Mouse (Mus musculus) MEL (cell line): ENCODE results near the gene Fam69a. TPM values are rescaled to one million over a fixed set of nuclear protein-coding genes. Genes with fewer than 3 reads are reported as not detected.
A peak's percentile ranks its signal among the peaks of the same experiment; 100 is the strongest.

Experiments used
- DNase-seq: peaks from one replicate; pipeline ENCODE4 v3.0.0; 2011; ENCODE audit warnings: low read depth, low spot score
- H3K27ac ChIP-seq: 2 replicates; pipeline ENCODE4 v1.5.1; 2012; ENCODE audit warnings: low read depth, mild to moderate bottlenecking, control low read depth, low read length, moderate library complexity; ENCODE audit not compliant: control insufficient read depth
- H3K27me3 ChIP-seq, 2 experiments: fragments of 150-350 bp in 1 of 2; sonication (generic) in 1 of 2; 2 replicates each; pipeline ENCODE4 v1.6.1; 2012; ENCODE audit warnings: low read length in 2 of 2, mild to moderate bottlenecking in 2 of 2, improper control_type of control experiment in 1 of 2, moderate library complexity in 1 of 2; ENCODE audit not compliant: insufficient read depth in 2 of 2, control insufficient read depth in 1 of 2
- H3K36me3 ChIP-seq, 2 experiments: 2 replicates each; pipeline ENCODE4 v1.6.1; 2012 to 2014; ENCODE audit warnings: low read length in 2 of 2, improper control_type of control experiment in 1 of 2, inconsistent platforms in 1 of 2, mild to moderate bottlenecking in 1 of 2; ENCODE audit not compliant: insufficient read depth in 2 of 2, control insufficient read depth in 1 of 2
- H3K4me1 ChIP-seq, 2 experiments: fragments of 150-350 bp in 1 of 2; sonication (generic) in 1 of 2; 2 replicates each; pipeline ENCODE4 v1.6.1; 2012; ENCODE audit warnings: low read length in 2 of 2, improper control_type of control experiment in 1 of 2, mild to moderate bottlenecking in 1 of 2; ENCODE audit not compliant: insufficient read depth in 2 of 2, control insufficient read depth in 1 of 2
- H3K4me3 ChIP-seq, 2 experiments: fragments of 150-350 bp in 1 of 2; sonication (generic) in 1 of 2; 2 replicates each; pipeline ENCODE4 v1.5.1; 2012; ENCODE audit warnings: low read depth in 2 of 2, low read length in 2 of 2, mild to moderate bottlenecking in 2 of 2, moderate library complexity in 2 of 2, control low read depth in 1 of 2, improper control_type of control experiment in 1 of 2; ENCODE audit not compliant: control insufficient read depth in 1 of 2, insufficient read depth in 1 of 2
- H3K79me2 ChIP-seq: 2 replicates; pipeline ENCODE4 v1.6.1; 2012; ENCODE audit warnings: mild to moderate bottlenecking, low read length, moderate library complexity; ENCODE audit not compliant: control insufficient read depth, poor library complexity, insufficient read depth
- H3K9ac ChIP-seq: 2 replicates; pipeline ENCODE4 v1.6.1; 2012; ENCODE audit warnings: low read depth, mild to moderate bottlenecking, control low read depth, low read length, moderate library complexity; ENCODE audit not compliant: control insufficient read depth, poor library complexity, severe bottlenecking
- H3K9me3 ChIP-seq: fragments of 150-350 bp; sonication (generic); replicated peaks from 2 replicates; pipeline ENCODE4 v1.6.1; 2012; ENCODE audit warnings: mild to moderate bottlenecking, low read length, improper control_type of control experiment, moderate library complexity; ENCODE audit not compliant: insufficient read depth
- BHLHE40 ChIP-seq: IDR thresholded peaks from 2 replicates; pipeline ENCODE4 v1.6.1; 2012; ENCODE audit warnings: low read depth, mild to moderate bottlenecking, inconsistent platforms, low read length, improper control_type of control experiment, borderline replicate concordance
- CHD2 ChIP-seq: IDR thresholded peaks from 2 replicates; pipeline ENCODE4 v1.6.1; 2011; ENCODE audit warnings: low read length, improper control_type of control experiment
- CTCF ChIP-seq, 3 experiments: IDR thresholded peaks in 2 of 3; conservative IDR thresholded peaks in 1 of 3; 2 replicates each; pipeline ENCODE4 v1.5.1; 2011 to 2012; ENCODE audit warnings: low read length in 3 of 3, low read depth in 2 of 3, mild to moderate bottlenecking in 2 of 3, improper control_type of control experiment in 1 of 3, inconsistent platforms in 1 of 3, mixed read lengths in 1 of 3, moderate library complexity in 1 of 3; ENCODE audit not compliant: control insufficient read depth in 1 of 3, insufficient read depth in 1 of 3, poor library complexity in 1 of 3, severe bottlenecking in 1 of 3
- ELF1 ChIP-seq: IDR thresholded peaks from 2 replicates; pipeline ENCODE4 v1.6.1; 2014; ENCODE audit warnings: low read depth, mild to moderate bottlenecking, inconsistent platforms, low read length, improper control_type of control experiment, moderate library complexity
- EP300 ChIP-seq, 2 experiments: IDR thresholded peaks; 2 replicates each; pipeline ENCODE4 v1.6.1; 2011; ENCODE audit warnings: improper control_type of control experiment in 2 of 2, low read length in 2 of 2, low read depth in 1 of 2, mild to moderate bottlenecking in 1 of 2
- GABPA ChIP-seq: IDR thresholded peaks from 2 replicates; pipeline ENCODE4 v1.6.1; 2012; ENCODE audit warnings: low read depth, mild to moderate bottlenecking, inconsistent platforms, low read length, improper control_type of control experiment, moderate library complexity
- GATA1 ChIP-seq: IDR thresholded peaks from 2 replicates; pipeline ENCODE4 v1.6.1; 2011; ENCODE audit warnings: low read depth, low read length, improper control_type of control experiment
- HCFC1 ChIP-seq: IDR thresholded peaks from 2 replicates; pipeline ENCODE4 v1.6.1; 2012; ENCODE audit warnings: low read depth, mild to moderate bottlenecking, inconsistent platforms, low read length, improper control_type of control experiment, moderate library complexity
- JUND ChIP-seq: IDR thresholded peaks from 2 replicates; pipeline ENCODE4 v1.6.1; 2011; ENCODE audit warnings: low read depth, mild to moderate bottlenecking, improper control_type of control experiment, low read length
- KAT2A ChIP-seq: conservative IDR thresholded peaks from 2 replicates; pipeline ENCODE4 v1.6.1; 2012; ENCODE audit warnings: low read depth, low read length, improper control_type of control experiment, inconsistent platforms
- MAFK ChIP-seq: IDR thresholded peaks from 2 replicates; pipeline ENCODE4 v1.6.1; 2011; ENCODE audit warnings: low read depth, mild to moderate bottlenecking, low read length, improper control_type of control experiment, borderline replicate concordance
- MAX ChIP-seq: IDR thresholded peaks from 2 replicates; pipeline ENCODE4 v1.6.1; 2011; ENCODE audit warnings: low read length, improper control_type of control experiment
- MAZ ChIP-seq: IDR thresholded peaks from 2 replicates; pipeline ENCODE4 v1.6.1; 2012; ENCODE audit warnings: low read depth, mild to moderate bottlenecking, inconsistent platforms, low read length, improper control_type of control experiment
- MEF2A ChIP-seq: IDR thresholded peaks from 2 replicates; pipeline ENCODE4 v1.6.1; 2014; ENCODE audit warnings: low read depth, mild to moderate bottlenecking, inconsistent platforms, low read length, improper control_type of control experiment; ENCODE audit not compliant: poor library complexity, insufficient replicate concordance, severe bottlenecking; ENCODE audit errors: extremely low read depth
- MYC ChIP-seq: IDR thresholded peaks from 2 replicates; pipeline ENCODE4 v1.6.1; 2011; ENCODE audit warnings: low read depth, mild to moderate bottlenecking, low read length, improper control_type of control experiment, moderate library complexity
- NELFE ChIP-seq: IDR thresholded peaks from 2 replicates; pipeline ENCODE4 v1.6.1; 2011; ENCODE audit warnings: low read depth, low read length, improper control_type of control experiment
- NRF1 ChIP-seq: IDR thresholded peaks from 2 replicates; pipeline ENCODE4 v1.6.1; 2014; ENCODE audit warnings: low read depth, mild to moderate bottlenecking, inconsistent platforms, low read length, improper control_type of control experiment, moderate library complexity; ENCODE audit not compliant: poor library complexity, insufficient read depth, severe bottlenecking
- POLR2A ChIP-seq, 2 experiments: IDR thresholded peaks; 2 replicates each; pipeline ENCODE4 v1.6.1; 2011 to 2012; ENCODE audit warnings: low read length in 2 of 2, mild to moderate bottlenecking in 2 of 2, control low read depth in 1 of 2, improper control_type of control experiment in 1 of 2, low read depth in 1 of 2, moderate library complexity in 1 of 2; ENCODE audit not compliant: control insufficient read depth in 1 of 2, insufficient read depth in 1 of 2, poor library complexity in 1 of 2
- POLR2AphosphoS2 ChIP-seq: IDR thresholded peaks from 2 replicates; pipeline ENCODE4 v1.6.1; 2011; ENCODE audit warnings: low read length, improper control_type of control experiment
- RCOR1 ChIP-seq: IDR thresholded peaks from 2 replicates; pipeline ENCODE4 v1.6.1; 2012; ENCODE audit warnings: low read depth, mild to moderate bottlenecking, inconsistent platforms, low read length, improper control_type of control experiment
- SMC3 ChIP-seq: IDR thresholded peaks from 2 replicates; pipeline ENCODE4 v1.6.1; 2011; ENCODE audit warnings: low read depth, low read length, improper control_type of control experiment
- TAL1 ChIP-seq: IDR thresholded peaks from 2 replicates; pipeline ENCODE4 v1.6.1; 2012; ENCODE audit warnings: mild to moderate bottlenecking, inconsistent platforms, low read length, moderate library complexity, mixed read lengths
- TCF12 ChIP-seq: IDR thresholded peaks from 2 replicates; pipeline ENCODE4 v1.6.1; 2014; ENCODE audit warnings: low read depth, mild to moderate bottlenecking, inconsistent platforms, low read length, improper control_type of control experiment, moderate library complexity
- UBTF ChIP-seq: IDR thresholded peaks from 2 replicates; pipeline ENCODE4 v1.6.1; 2012; ENCODE audit warnings: low read depth, mild to moderate bottlenecking, inconsistent platforms, low read length, improper control_type of control experiment, moderate library complexity, borderline replicate concordance; ENCODE audit not compliant: insufficient read depth
- USF2 ChIP-seq, 2 experiments: IDR thresholded peaks; 2 replicates each; pipeline ENCODE4 v1.6.1; 2011 to 2012; ENCODE audit warnings: improper control_type of control experiment in 2 of 2, low read length in 2 of 2, borderline replicate concordance in 1 of 2, inconsistent platforms in 1 of 2, low read depth in 1 of 2, mild to moderate bottlenecking in 1 of 2; ENCODE audit not compliant: insufficient read depth in 1 of 2
- ZC3H11A ChIP-seq: IDR thresholded peaks from 2 replicates; pipeline ENCODE4 v1.6.1; 2012; ENCODE audit warnings: low read depth, mild to moderate bottlenecking, inconsistent platforms, low read length, improper control_type of control experiment
- ZKSCAN1 ChIP-seq: IDR thresholded peaks from 2 replicates; pipeline ENCODE4 v1.6.1; 2012; ENCODE audit warnings: low read depth, mild to moderate bottlenecking, inconsistent platforms, low read length, improper control_type of control experiment, moderate library complexity
- ZMIZ1 ChIP-seq: IDR thresholded peaks from 2 replicates; pipeline ENCODE4 v1.6.1; 2012; ENCODE audit warnings: low read depth, mild to moderate bottlenecking, inconsistent platforms, low read length, improper control_type of control experiment, moderate library complexity
- ZNF384 ChIP-seq: IDR thresholded peaks from 2 replicates; pipeline ENCODE4 v1.6.1; 2012; ENCODE audit warnings: low read depth, mild to moderate bottlenecking, inconsistent platforms, low read length, improper control_type of control experiment
- polyA plus RNA-seq, 2 experiments: library from polyadenylated mRNA; stranded (reverse) in 1 of 2; unstranded in 1 of 2; fragments of >175 nt in 1 of 2; fragments of >200 nt in 1 of 2; gene quantifications; 2 replicates each; pipeline versions ENCODE4 v1.2.1 to v1.2.4; 2012; ENCODE audit warnings: low replicate concordance in 2 of 2, low read depth in 1 of 2; ENCODE audit not compliant: insufficient read length in 2 of 2, insufficient read depth in 1 of 2, missing spikeins in 1 of 2
- total RNA-seq: library from RNA; depleted of rRNA; stranded (reverse); fragments of 300-350 nt; gene quantifications from 2 replicates; pipeline ENCODE4 v1.2.3, GENCODE M21; 2012

The Fam69a gene
- total and polyA plus RNA-seq, 3 experiments: 8.5 to 10.6 TPM; not detected in 1

- TF ChIP-seq MAZ (peak; percentile 61; the same call in 1 of the 2 replicates), ZMIZ1 (no peak), CTCF (IDR thresholded peaks at IDR 0.05 in 2 of 3, conservative IDR thresholded peaks at IDR 0.05 in 1 of 3; ENCODE audit: control insufficient read depth in 1 of 3, insufficient read depth in 1 of 3, low read depth in 2 of 3, low read length in 3 of 3, poor library complexity in 1 of 3, severe bottlenecking in 1 of 3) (no peak), GABPA (no peak), MEF2A (no peak), EP300 (IDR thresholded peaks at IDR 0.05; ENCODE audit: low read depth in 1 of 2, low read length in 2 of 2) (peak; percentile 60 to 66), GATA1 (no peak), POLR2AphosphoS2 (no peak), NRF1 (no peak), CHD2 (no peak), TAL1 (no peak), JUND (no peak), UBTF (no peak)
Measured at GRCm38 (mm10) chr5:107979901-107980300, 7.0 kb downstream of the Fam69a start (continued).

GRCm38 (mm10) chr5:107978289-107979035, 8.4 kb downstream of the Fam69a start:
- Histone ChIP-seq H3K9ac (peak overlapping the region; percentile 27), H3K36me3 (peaks cover 0 to 39% of the 10 kb centered on the region in 2 experiments; a peak in 2 of 4 replicates), H3K27ac (peak overlapping the region; percentile 95), H3K27me3 (no peaks in the 10 kb centered on the region), H3K79me2 (peaks cover 7% of the 10 kb centered on the region), H3K9me3 (no peaks in the 10 kb centered on the region), H3K4me1 (peaks cover 11 to 28% of the 10 kb centered on the region in 2 experiments), H3K4me3 (0 out of 4 replicates have a peak overlapping the region, but pooled peaks of 1 of the 2 experiments have one; percentile 1)
- peak; percentile 90 for DNase-seq
- no peak for TF ChIP-seq JUND
- TF ChIP-seq NRF1: peak; percentile 55; the same call in 1 of the 2 replicates
- peak; percentile 52; the same call in 1 of the 2 replicates for TF ChIP-seq HCFC1
- TF ChIP-seq MYC: peak; percentile 79
- TF ChIP-seq CTCF (IDR thresholded peaks at IDR 0.05 in 2 of 3, conservative IDR thresholded peaks at IDR 0.05 in 1 of 3; ENCODE audit: control insufficient read depth in 1 of 3, insufficient read depth in 1 of 3, low read depth in 2 of 3, low read length in 3 of 3, poor library complexity in 1 of 3, severe bottlenecking in 1 of 3): no peak
- peak; percentile 91 to 92 for TF ChIP-seq EP300 (IDR thresholded peaks at IDR 0.05; ENCODE audit: low read depth in 1 of 2, low read length in 2 of 2)
- no peak for TF ChIP-seq KAT2A
- peak in 1 of 2 experiments; percentile 32; a peak in 1 of 4 replicates for TF ChIP-seq POLR2A (IDR thresholded peaks at IDR 0.05; ENCODE audit: control insufficient read depth in 1 of 2, insufficient read depth in 1 of 2, low read depth in 1 of 2, low read length in 2 of 2, poor library complexity in 1 of 2)
- no peak for TF ChIP-seq USF2 (IDR thresholded peaks at IDR 0.05; ENCODE audit: borderline replicate concordance in 1 of 2, insufficient read depth in 1 of 2, low read depth in 1 of 2, low read length in 2 of 2)
- no peak for TF ChIP-seq GABPA
- no peak for TF ChIP-seq ZC3H11A
- no peak for TF ChIP-seq CHD2
- no peak for TF ChIP-seq NELFE
- peak; percentile 95 for TF ChIP-seq GATA1
- TF ChIP-seq ELF1: peak; percentile 45; the same call in 1 of the 2 replicates
- TF ChIP-seq SMC3: no peak
- TF ChIP-seq UBTF: no peak
- TF ChIP-seq ZKSCAN1: no peak
- TF ChIP-seq MAFK: 0 out of 2 replicates have a peak, but pooled peaks have one; percentile 46
- peak; percentile 87 for TF ChIP-seq TCF12
- peak; percentile 93 for TF ChIP-seq RCOR1
- no peak for TF ChIP-seq MEF2A
- peak; percentile 57; the same call in 1 of the 2 replicates for TF ChIP-seq BHLHE40
- no peak for TF ChIP-seq POLR2AphosphoS2
- TF ChIP-seq MAZ: 0 out of 2 replicates have a peak, but pooled peaks have one; percentile 67
- peak; percentile 64; the same call in 1 of the 2 replicates for TF ChIP-seq MAX
- TF ChIP-seq ZNF384: no peak
